Mouse (Mus musculus) liver, embryonic 15.5 days (tissue): ENCODE data around the gene Ap3s2. TPM values are rescaled to one million over a fixed set of nuclear protein-coding genes. Genes with fewer than 3 reads are reported as not detected.

Experiments used
- ATAC-seq: fragments of 200-750 bp; cut with Nextera tagmentation; 2 replicates; pipeline ENCODE4 v1.8.0; 2017; ENCODE audit warnings: moderate number of reproducible peaks, mild to moderate bottlenecking, moderate library complexity; ENCODE audit not compliant: insufficient read depth
- H3K27ac ChIP-seq: fragments of 300-500 bp; sonication (generic); replicated peaks from 2 replicates; pipeline ENCODE4 v1.5.1; 2015; ENCODE audit warnings: mild to moderate bottlenecking, inconsistent platforms
- H3K27me3 ChIP-seq: fragments of 300-500 bp; sonication (generic); 2 replicates; pipeline ENCODE4 v1.6.1; 2015; ENCODE audit warnings: mild to moderate bottlenecking, inconsistent platforms
- H3K36me3 ChIP-seq: fragments of 300-500 bp; sonication (generic); replicated peaks from 2 replicates; pipeline ENCODE4 v1.6.1; 2015; ENCODE audit warnings: moderate library complexity, mild to moderate bottlenecking, inconsistent platforms
- H3K4me1 ChIP-seq: fragments of 300-500 bp; sonication (generic); replicated peaks from 2 replicates; pipeline ENCODE4 v1.6.1; 2015; ENCODE audit warnings: inconsistent platforms
- H3K4me2 ChIP-seq: fragments of 300-500 bp; sonication (generic); 2 replicates; pipeline ENCODE4 v1.6.1; 2015; ENCODE audit warnings: moderate library complexity, mild to moderate bottlenecking, inconsistent platforms
- H3K4me3 ChIP-seq: fragments of 300-500 bp; sonication (generic); replicated peaks from 2 replicates; pipeline ENCODE4 v1.5.1; 2015; ENCODE audit warnings: mild to moderate bottlenecking, inconsistent platforms
- H3K9ac ChIP-seq: fragments of 300-500 bp; sonication (generic); 2 replicates; pipeline ENCODE4 v1.6.1; 2015; ENCODE audit warnings: moderate library complexity, mild to moderate bottlenecking, inconsistent platforms
- H3K9me3 ChIP-seq: fragments of 300-500 bp; sonication (generic); replicated peaks from 2 replicates; pipeline ENCODE4 v1.6.1; 2016; ENCODE audit warnings: inconsistent platforms
- WGBS: fragments of 180-500 bp; shearing (Covaris S2); methylation state at CpG from one replicate; pipeline ENCODE4 v1.1.7; 2015; ENCODE audit warnings: mixed read lengths; ENCODE audit not compliant: insufficient replicate concordance; 5-methylcytosine and 5-hydroxymethylcytosine counted together
- polyA plus RNA-seq: library from polyadenylated mRNA; unstranded; fragments of >200 nt; fragmentation: Nextera tagmentation; extraction: Ambion mirVana; gene quantifications from 2 replicates; pipeline ENCODE4 v1.2.1, GENCODE M21; 2015

Ap3s2 gene
- polyA plus RNA-seq, 1 experiment from 2014 or later = 9.5 TPM

GRCm38 (mm10) chr7:79861794-79862193 is 58.7 kb downstream of the Ap3s2 start:
- H3K9me3 ChIP-seq = no peaks in the 10 kb centered on the region

GRCm38 (mm10) chr7:79860811-79861210 is 59.6 kb downstream of the Ap3s2 start, which contains the start of gene Anpep:
Anpep (minus strand) TSS chr7:79861059.
- H3K4me2 ChIP-seq = no peak within 1 kb of the TSS
- peaks cover 4% of the 10 kb centered on the region; the same call in 1 of the 2 replicates for H3K4me1 ChIP-seq
- H3K9ac ChIP-seq = no peak within 1 kb of the TSS
- H3K4me3 ChIP-seq = no peak within 1 kb of the TSS
- no peaks in the 10 kb centered on the region for H3K27me3 ChIP-seq
- no peaks in the 10 kb centered on the region for H3K9me3 ChIP-seq
- no peaks in the 10 kb centered on the region for H3K36me3 ChIP-seq
- WGBS = 67% methylated on average over 9 of the region's 9 CpGs
- no peak within 1 kb of the TSS for H3K27ac ChIP-seq
- no peak for ATAC-seq

More at GRCm38 (mm10) chr7:79861794-79862193, 58.7 kb downstream of the Ap3s2 start:
- Histone ChIP-seq H3K4me1 (peaks cover 4% of the 10 kb centered on the region; the same call in 1 of the 2 replicates), H3K27me3 (no peaks in the 10 kb centered on the region), H3K9ac (no peak overlapping the region), H3K27ac (no peak overlapping the region), H3K36me3 (no peaks in the 10 kb centered on the region), H3K4me3 (no peak overlapping the region), H3K4me2 (no peak overlapping the region)
- no peak for ATAC-seq
- WGBS = 46% methylated on average over 8 of the region's 8 CpGs

- no peak overlapping the region for H3K9ac ChIP-seq
- H3K4me2 ChIP-seq = no peak overlapping the region
- H3K27ac ChIP-seq = no peak overlapping the region
- no peaks in the 10 kb centered on the region for H3K36me3 ChIP-seq
- H3K4me1 ChIP-seq = peaks cover 4% of the 10 kb centered on the region; the same call in 1 of the 2 replicates
- ATAC-seq = no peak
- H3K4me3 ChIP-seq = no peak overlapping the region
- H3K27me3 ChIP-seq = no peaks in the 10 kb centered on the region
- H3K9me3 ChIP-seq = no peaks in the 10 kb centered on the region
- WGBS = 35% methylated on average over 9 of the region's 9 CpGs
Measured at GRCm38 (mm10) chr7:79858956-79859630, 61.4 kb downstream of the Ap3s2 start.

- H3K36me3 ChIP-seq = no peaks in the 10 kb centered on the region
- H3K4me2 ChIP-seq = no peak overlapping the region
- H3K4me3 ChIP-seq = no peak overlapping the region
- no peak overlapping the region for H3K27ac ChIP-seq
- H3K4me1 ChIP-seq = peaks cover 4% of the 10 kb centered on the region; the same call in 1 of the 2 replicates
- 29% methylated on average over 11 of the region's 11 CpGs for WGBS
- no peaks in the 10 kb centered on the region for H3K9me3 ChIP-seq
- H3K9ac ChIP-seq = no peak overlapping the region
- no peaks in the 10 kb centered on the region for H3K27me3 ChIP-seq
- no peak for ATAC-seq
Measured at GRCm38 (mm10) chr7:79858202-79858934, 62.1 kb downstream of the Ap3s2 start.

DNA sequence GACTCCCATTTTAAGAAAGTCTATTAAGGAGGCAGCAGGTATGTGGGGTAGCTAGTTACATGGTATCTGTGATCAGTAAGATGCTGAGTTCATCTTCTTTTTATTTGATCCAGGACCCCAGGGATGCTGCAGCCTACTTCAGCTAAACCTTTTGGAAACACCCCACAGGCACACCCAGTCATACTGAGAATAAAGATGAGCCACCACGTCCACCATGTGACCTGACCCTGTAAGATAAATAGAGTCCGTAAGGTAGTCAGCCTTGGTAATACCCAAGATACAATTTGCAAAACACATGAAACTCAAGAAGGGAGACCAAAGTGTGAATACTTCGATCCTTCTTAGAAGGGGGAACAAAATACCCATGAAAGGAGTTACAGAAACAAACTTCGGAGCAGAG is 64.1 kb downstream of the Ap3s2 start:
- Histone ChIP-seq H3K4me1 (peaks cover 4% of the 10 kb centered on the region; the same call in 1 of the 2 replicates), H3K4me3 (no peak overlapping the region), H3K36me3 (no peaks in the 10 kb centered on the region), H3K9ac (no peak overlapping the region), H3K4me2 (no peak overlapping the region), H3K9me3 (no peaks in the 10 kb centered on the region), H3K27ac (no peak overlapping the region), H3K27me3 (no peaks in the 10 kb centered on the region)
- WGBS = 57% methylated on average over 4 of the region's 4 CpGs
- no peak for ATAC-seq

GRCm38 (mm10) chr7:79847456-79848451 is 72.7 kb downstream of the Ap3s2 start:
- Histone ChIP-seq H3K9me3 (no peaks in the 10 kb centered on the region), H3K9ac (no peak overlapping the region), H3K36me3 (no peaks in the 10 kb centered on the region), H3K4me1 (peaks cover 13% of the 10 kb centered on the region), H3K4me2 (peak overlapping the region; percentile 51), H3K4me3 (peak overlapping the region; percentile 29), H3K27ac (no peak overlapping the region), H3K27me3 (peaks cover 35% of the 10 kb centered on the region)
- WGBS = 10% methylated on average over 51 of the region's 53 CpGs
- ATAC-seq = peak; percentile 27; the same call in 1 of the 2 replicates

GRCm38 (mm10) chr7:79846342-79846741 is 74.1 kb downstream of the Ap3s2 start:
- Histone ChIP-seq H3K4me2 (no peak overlapping the region), H3K4me3 (no peak overlapping the region), H3K27ac (no peak overlapping the region), H3K9me3 (no peaks in the 10 kb centered on the region), H3K9ac (no peak overlapping the region), H3K4me1 (peaks cover 13% of the 10 kb centered on the region), H3K27me3 (peaks cover 35% of the 10 kb centered on the region), H3K36me3 (no peaks in the 10 kb centered on the region)
- 56% methylated on average over 2 of the region's 2 CpGs for WGBS
- ATAC-seq = no peak

GRCm38 (mm10) chr7:79844090-79844802 is 76.2 kb downstream of the Ap3s2 start:
- 0 out of 2 replicates have a peak, but pooled peaks have one; percentile 19 for ATAC-seq
- WGBS = 58% methylated on average over 8 of the region's 8 CpGs
- Histone ChIP-seq H3K4me1 (peaks cover 13% of the 10 kb centered on the region), H3K27ac (peak overlapping the region; percentile 48; the same call in 1 of the 2 replicates), H3K4me3 (no peak overlapping the region), H3K27me3 (peaks cover 26% of the 10 kb centered on the region), H3K9me3 (no peaks in the 10 kb centered on the region), H3K4me2 (no peak overlapping the region), H3K9ac (no peak overlapping the region), H3K36me3 (no peaks in the 10 kb centered on the region)

- H3K4me3 ChIP-seq = peak overlapping the region; percentile 40
- H3K36me3 ChIP-seq = no peaks in the 10 kb centered on the region
Measured at GRCm38 (mm10) chr7:79842163-79842562, 78.3 kb downstream of the Ap3s2 start.

GRCm38 (mm10) chr7:79837247-79837646 is 83.2 kb downstream of the Ap3s2 start:
- H3K4me2 ChIP-seq = no peak overlapping the region
- no peak overlapping the region for H3K4me3 ChIP-seq
- no peaks in the 10 kb centered on the region for H3K27me3 ChIP-seq
- no peaks in the 10 kb centered on the region for H3K4me1 ChIP-seq
- H3K36me3 ChIP-seq = peaks cover 2% of the 10 kb centered on the region; the same call in 1 of the 2 replicates
- ATAC-seq = no peak
- no peaks in the 10 kb centered on the region for H3K9me3 ChIP-seq
- no peak overlapping the region for H3K27ac ChIP-seq
- 56% methylated on average over 2 of the region's 2 CpGs for WGBS
- no peak overlapping the region for H3K9ac ChIP-seq

More at GRCm38 (mm10) chr7:79842163-79842562, 78.3 kb downstream of the Ap3s2 start:
- H3K27me3 ChIP-seq = peaks cover 8% of the 10 kb centered on the region
- peak; percentile 76 for ATAC-seq
- H3K9me3 ChIP-seq = no peaks in the 10 kb centered on the region
- H3K27ac ChIP-seq = peak overlapping the region; percentile 67
- WGBS = 47% methylated on average over 7 of the region's 7 CpGs
- H3K4me1 ChIP-seq = peaks cover 13% of the 10 kb centered on the region
- peak overlapping the region; percentile 42 for H3K4me2 ChIP-seq
- H3K9ac ChIP-seq = no peak overlapping the region
